Mouse (Mus musculus): ENCODE data around the gene Tmem160. TPM values are rescaled to one million over a fixed set of nuclear protein-coding genes. Genes with fewer than 3 reads are reported as not detected.
A peak's percentile ranks its signal among the peaks of the same experiment; 100 is the strongest.

Tmem160 gene
- polyA plus RNA-seq, 2 experiments: 21.5 to 36.9 TPM

GRCm38 (mm10) chr7:16493361-16493760 lies 40.8 kb downstream of the Tmem160 start:
- Histone ChIP-seq H3K4me1 (replicated peaks; ENCODE audit: control insufficient read depth in 2 of 2, insufficient read depth in 2 of 2, low read length in 1 of 2) (no peaks in the 10 kb centered on the region), H3K27me3 (ENCODE audit: control insufficient read depth, insufficient read depth, low read length) (no peaks in the 10 kb centered on the region), H3K27ac (no peak overlapping the region), H3K4me2 (ENCODE audit: low read depth) (no peak overlapping the region), H3K9ac (replicated peaks) (no peak overlapping the region), H3K9me3 (ENCODE audit: control insufficient read depth, low read length) (no peaks in the 10 kb centered on the region), H3K36me3 (replicated peaks; ENCODE audit: control insufficient read depth, insufficient read depth, low read depth) (no peaks in the 10 kb centered on the region; the same call in 1 of the 2 replicates), H3K4me3 (ENCODE audit: insufficient read depth in 1 of 2, low read depth in 2 of 2, low read length in 2 of 2) (no peak overlapping the region)
- WGBS (ENCODE audit: insufficient replicate concordance): 44% methylated on average over 2 of the region's 2 CpGs
- no peak for DNase-seq (ENCODE audit: low read depth in 3 of 3, low spot score in 3 of 3)
- TF ChIP-seq EP300 (IDR thresholded peaks at IDR 0.05; ENCODE audit: low read depth) (no peak), CTCF (IDR thresholded peaks at IDR 0.05; ENCODE audit: low read depth) (peak; percentile 66)
- no peak for ATAC-seq (ENCODE audit: insufficient read depth)

- Histone ChIP-seq H3K4me1 (replicated peaks; ENCODE audit: control insufficient read depth in 2 of 2, insufficient read depth in 2 of 2, low read length in 1 of 2) (no peaks in the 10 kb centered on the region), H3K9ac (replicated peaks) (no peak overlapping the region), H3K9me3 (ENCODE audit: control insufficient read depth, low read length) (no peaks in the 10 kb centered on the region), H3K4me2 (ENCODE audit: low read depth) (no peak overlapping the region), H3K4me3 (ENCODE audit: insufficient read depth in 1 of 2, low read depth in 2 of 2, low read length in 2 of 2) (no peak overlapping the region), H3K36me3 (replicated peaks; ENCODE audit: control insufficient read depth, insufficient read depth, low read depth) (no peaks in the 10 kb centered on the region; the same call in 1 of the 2 replicates), H3K27me3 (ENCODE audit: control insufficient read depth, insufficient read depth, low read length) (no peaks in the 10 kb centered on the region), H3K27ac (no peak overlapping the region)
- no peak for DNase-seq (ENCODE audit: low read depth in 3 of 3, low spot score in 3 of 3)
- no peak for ATAC-seq (ENCODE audit: insufficient read depth)
- TF ChIP-seq EP300 (IDR thresholded peaks at IDR 0.05; ENCODE audit: low read depth) (no peak), CTCF (IDR thresholded peaks at IDR 0.05; ENCODE audit: low read depth) (no peak)
- 51% methylated on average over 3 of the region's 3 CpGs for WGBS (ENCODE audit: insufficient replicate concordance)
Observed at GRCm38 (mm10) chr7:16496260-16496659, 43.7 kb downstream of the Tmem160 start.

GRCm38 (mm10) chr7:16499671-16500104 lies 47.1 kb downstream of the Tmem160 start:
- no peak overlapping the region for H3K4me2 ChIP-seq (ENCODE audit: low read depth)
- ATAC-seq (ENCODE audit: insufficient read depth) (no peak), DNase-seq (ENCODE audit: low read depth in 3 of 3, low spot score in 3 of 3) (no peak)
- H3K9ac ChIP-seq (replicated peaks): no peak overlapping the region
- H3K36me3 ChIP-seq (replicated peaks; ENCODE audit: control insufficient read depth, insufficient read depth, low read depth): no peaks in the 10 kb centered on the region; the same call in 1 of the 2 replicates
- no peaks in the 10 kb centered on the region for H3K9me3 ChIP-seq (ENCODE audit: control insufficient read depth, low read length)
- no peak for TF ChIP-seq EP300 (IDR thresholded peaks at IDR 0.05; ENCODE audit: low read depth)
- TF ChIP-seq CTCF (IDR thresholded peaks at IDR 0.05; ENCODE audit: low read depth): no peak
- no peaks in the 10 kb centered on the region for H3K27me3 ChIP-seq (ENCODE audit: control insufficient read depth, insufficient read depth, low read length)
- H3K27ac ChIP-seq: no peak overlapping the region
- no peak overlapping the region for H3K4me3 ChIP-seq (ENCODE audit: insufficient read depth in 1 of 2, low read depth in 2 of 2, low read length in 2 of 2)
- H3K4me1 ChIP-seq (replicated peaks; ENCODE audit: control insufficient read depth in 2 of 2, insufficient read depth in 2 of 2, low read length in 1 of 2): 0 out of 4 replicates have a peak, but pooled peaks cover 0 to 4% of the 10 kb centered on the region in 2 experiments
- 69% methylated on average over 6 of the region's 6 CpGs for WGBS (ENCODE audit: insufficient replicate concordance)

GRCm38 (mm10) chr7:16501571-16501970 lies 49.0 kb downstream of the Tmem160 start:
- WGBS (ENCODE audit: insufficient replicate concordance): 61% methylated on average over 4 of the region's 4 CpGs
- no peak for DNase-seq (ENCODE audit: low read depth in 3 of 3, low spot score in 3 of 3)
- ATAC-seq (ENCODE audit: insufficient read depth): no peak

GRCm38 (mm10) chr7:16504573-16505225 lies 52.1 kb downstream of the Tmem160 start:
- 59% methylated on average over 2 of the region's 2 CpGs for WGBS (ENCODE audit: insufficient replicate concordance)
- Histone ChIP-seq H3K27me3 (ENCODE audit: control insufficient read depth, insufficient read depth, low read length) (no peaks in the 10 kb centered on the region), H3K9me3 (ENCODE audit: control insufficient read depth, low read length) (no peaks in the 10 kb centered on the region), H3K4me3 (ENCODE audit: insufficient read depth in 1 of 2, low read depth in 2 of 2, low read length in 2 of 2) (no peak overlapping the region), H3K9ac (replicated peaks) (no peak overlapping the region), H3K36me3 (replicated peaks; ENCODE audit: control insufficient read depth, insufficient read depth, low read depth) (no peaks in the 10 kb centered on the region; the same call in 1 of the 2 replicates), H3K27ac (no peak overlapping the region), H3K4me2 (ENCODE audit: low read depth) (no peak overlapping the region), H3K4me1 (replicated peaks; ENCODE audit: control insufficient read depth in 2 of 2, insufficient read depth in 2 of 2, low read length in 1 of 2) (peaks cover 0 to 7% of the 10 kb centered on the region in 2 experiments; a peak in 1 of 4 replicates)
- no peak for TF ChIP-seq EP300 (IDR thresholded peaks at IDR 0.05; ENCODE audit: low read depth)
- no peak for TF ChIP-seq CTCF (IDR thresholded peaks at IDR 0.05; ENCODE audit: low read depth)
- ATAC-seq (ENCODE audit: insufficient read depth) (peak; percentile 68), DNase-seq (ENCODE audit: low read depth in 3 of 3, low spot score in 3 of 3) (peak in 2 of 3 experiments; percentile 17 to 29)

More at GRCm38 (mm10) chr7:16501571-16501970, 49.0 kb downstream of the Tmem160 start:
- H3K4me2 ChIP-seq (ENCODE audit: low read depth): no peak overlapping the region
- TF ChIP-seq EP300 (IDR thresholded peaks at IDR 0.05; ENCODE audit: low read depth) (no peak), CTCF (IDR thresholded peaks at IDR 0.05; ENCODE audit: low read depth) (no peak)
- H3K9ac ChIP-seq (replicated peaks): no peak overlapping the region
- peaks cover 0 to 7% of the 10 kb centered on the region in 2 experiments; a peak in 1 of 4 replicates for H3K4me1 ChIP-seq (replicated peaks; ENCODE audit: control insufficient read depth in 2 of 2, insufficient read depth in 2 of 2, low read length in 1 of 2)
- no peaks in the 10 kb centered on the region for H3K27me3 ChIP-seq (ENCODE audit: control insufficient read depth, insufficient read depth, low read length)
- no peak overlapping the region for H3K27ac ChIP-seq
- no peaks in the 10 kb centered on the region for H3K9me3 ChIP-seq (ENCODE audit: control insufficient read depth, low read length)
- H3K36me3 ChIP-seq (replicated peaks; ENCODE audit: control insufficient read depth, insufficient read depth, low read depth): no peaks in the 10 kb centered on the region; the same call in 1 of the 2 replicates
- H3K4me3 ChIP-seq (ENCODE audit: insufficient read depth in 1 of 2, low read depth in 2 of 2, low read length in 2 of 2): no peak overlapping the region

Other genes with a start within 250 kb of the Tmem160 start
- 5.0 and 5.3 TPM in 2 replicates for gene Dhx34, start 230.7 kb upstream of the Tmem160 start, polyA plus RNA-seq (2012; rRNA removed)
- gene Dhx34, start 230.7 kb upstream of the Tmem160 start, polyA plus RNA-seq (2014; fragmentation: Nextera tagmentation; extraction: Ambion mirVana): 3.6 and 3.7 TPM in 2 replicates
- 0.47 and 0.56 TPM in 2 replicates for gene C5ar2, start 208.6 kb upstream of the Tmem160 start, polyA plus RNA-seq (2012; rRNA removed)
- gene C5ar2, start 208.6 kb upstream of the Tmem160 start, polyA plus RNA-seq (2014; fragmentation: Nextera tagmentation; extraction: Ambion mirVana): 0.30 and 0.33 TPM in 2 replicates
- gene C5ar1, start 193.2 kb upstream of the Tmem160 start, polyA plus RNA-seq (2012; rRNA removed): 0.95 and 1.1 TPM in 2 replicates
- gene C5ar1, start 193.2 kb upstream of the Tmem160 start, polyA plus RNA-seq (2014; fragmentation: Nextera tagmentation; extraction: Ambion mirVana): 1.1 and 1.9 TPM in 2 replicates
- gene Inafm1, start 179.2 kb upstream of the Tmem160 start, polyA plus RNA-seq (2012; rRNA removed): 7.9 and 8.3 TPM in 2 replicates
- 3.5 and 4.0 TPM in 2 replicates for gene Inafm1, start 179.2 kb upstream of the Tmem160 start, polyA plus RNA-seq (2014; fragmentation: Nextera tagmentation; extraction: Ambion mirVana)
- 15.9 and 24.7 TPM in 2 replicates for gene Ccdc9, start 166.0 kb upstream of the Tmem160 start, polyA plus RNA-seq (2012; rRNA removed)
- gene Ccdc9, start 166.0 kb upstream of the Tmem160 start, polyA plus RNA-seq (2014; fragmentation: Nextera tagmentation; extraction: Ambion mirVana): 4.2 and 7.6 TPM in 2 replicates
- gene Bbc3, start 144.4 kb upstream of the Tmem160 start, polyA plus RNA-seq (2012; rRNA removed): 3.2 and 3.8 TPM in 2 replicates
- 2.0 and 3.3 TPM in 2 replicates for gene Bbc3, start 144.4 kb upstream of the Tmem160 start, polyA plus RNA-seq (2014; fragmentation: Nextera tagmentation; extraction: Ambion mirVana)
- gene Sae1, start 65.0 kb upstream of the Tmem160 start, polyA plus RNA-seq (2012; rRNA removed): 35.0 and 55.6 TPM in 2 replicates
- gene Sae1, start 65.0 kb upstream of the Tmem160 start, polyA plus RNA-seq (2014; fragmentation: Nextera tagmentation; extraction: Ambion mirVana): 89.3 and 95.5 TPM in 2 replicates
- gene Zc3h4, start 51.9 kb upstream of the Tmem160 start, polyA plus RNA-seq (2012; rRNA removed): 13.7 and 15.2 TPM in 2 replicates
- gene Zc3h4, start 51.9 kb upstream of the Tmem160 start, polyA plus RNA-seq (2014; fragmentation: Nextera tagmentation; extraction: Ambion mirVana): 6.0 TPM in 2 replicates
- not detected in 2 replicates for gene Npas1, start 24.9 kb downstream of the Tmem160 start, polyA plus RNA-seq (2012; rRNA removed)
- gene Npas1, start 24.9 kb downstream of the Tmem160 start, polyA plus RNA-seq (2014; fragmentation: Nextera tagmentation; extraction: Ambion mirVana): not detected in 2 replicates
- gene Arhgap35, start 162.2 kb downstream of the Tmem160 start, polyA plus RNA-seq (2012; rRNA removed): 2.1 and 2.3 TPM in 2 replicates
- gene Arhgap35, start 162.2 kb downstream of the Tmem160 start, polyA plus RNA-seq (2014; fragmentation: Nextera tagmentation; extraction: Ambion mirVana): 2.0 and 2.2 TPM in 2 replicates
- gene Ceacam15, start 222.9 kb downstream of the Tmem160 start, polyA plus RNA-seq (2012; rRNA removed): not detected in 2 replicates
- gene Ceacam15, start 222.9 kb downstream of the Tmem160 start, polyA plus RNA-seq (2014; fragmentation: Nextera tagmentation; extraction: Ambion mirVana): not detected in 2 replicates